Mouse (Mus musculus): Measurements from ENCODE around the gene F5. TPM values are rescaled to one million over a fixed set of nuclear protein-coding genes. Genes with fewer than 3 reads are reported as not detected.

F5 gene
- polyA plus RNA-seq, 1 experiment = 15.1 TPM

GRCm38 (mm10) chr1:164247442-164247841 is 95.8 kb downstream of the F5 start:
- H3K4me3 ChIP-seq (replicated peaks) = peak overlapping the region; percentile 98
- no peaks in the 10 kb centered on the region for H3K27me3 ChIP-seq (replicated peaks)
- peaks cover 40% of the 10 kb centered on the region for H3K4me1 ChIP-seq
- no peaks in the 10 kb centered on the region for H3K9me3 ChIP-seq
- TF ChIP-seq FLI1 (IDR thresholded peaks at IDR 0.05; ENCODE audit: low read length) = no peak
- no peak for TF ChIP-seq GATA1 (IDR thresholded peaks at IDR 0.05; ENCODE audit: borderline replicate concordance, low read length)
- H3K36me3 ChIP-seq (replicated peaks; ENCODE audit: low read length) = peaks cover 2% of the 10 kb centered on the region

GRCm38 (mm10) chr1:164247971-164248370 is 96.3 kb downstream of the F5 start:
- TF ChIP-seq GATA1 (IDR thresholded peaks at IDR 0.05; ENCODE audit: borderline replicate concordance, low read length) (no peak), FLI1 (IDR thresholded peaks at IDR 0.05; ENCODE audit: low read length) (no peak)
- H3K4me1 ChIP-seq = peaks cover 45% of the 10 kb centered on the region
- H3K9me3 ChIP-seq = no peaks in the 10 kb centered on the region
- no peaks in the 10 kb centered on the region for H3K27me3 ChIP-seq (replicated peaks)
- peak overlapping the region; percentile 98 for H3K4me3 ChIP-seq (replicated peaks)
- H3K36me3 ChIP-seq (replicated peaks; ENCODE audit: low read length) = peaks cover 2% of the 10 kb centered on the region

GRCm38 (mm10) chr1:164248465-164249331 is 97.1 kb downstream of the F5 start, which contains the start of gene Slc19a2:
Slc19a2 (plus strand) TSS chr1:164249046.
- H3K9me3 ChIP-seq = no peaks in the 10 kb centered on the region
- no peak for TF ChIP-seq FLI1 (IDR thresholded peaks at IDR 0.05; ENCODE audit: low read length)
- no peak for TF ChIP-seq GATA1 (IDR thresholded peaks at IDR 0.05; ENCODE audit: borderline replicate concordance, low read length)
- peaks cover 5% of the 10 kb centered on the region for H3K36me3 ChIP-seq (replicated peaks; ENCODE audit: low read length)
- peaks cover 52% of the 10 kb centered on the region for H3K4me1 ChIP-seq
- H3K4me3 ChIP-seq (replicated peaks) = peak within 1 kb of the TSS; percentile 98
- H3K27me3 ChIP-seq (replicated peaks) = no peaks in the 10 kb centered on the region

- TF ChIP-seq GATA1 (IDR thresholded peaks at IDR 0.05; ENCODE audit: borderline replicate concordance, low read length) (no peak), FLI1 (IDR thresholded peaks at IDR 0.05; ENCODE audit: low read length) (no peak)
- H3K9me3 ChIP-seq = no peaks in the 10 kb centered on the region
- peak overlapping the region; percentile 98 for H3K4me3 ChIP-seq (replicated peaks)
- no peaks in the 10 kb centered on the region for H3K27me3 ChIP-seq (replicated peaks)
- H3K4me1 ChIP-seq = peaks cover 59% of the 10 kb centered on the region
- H3K36me3 ChIP-seq (replicated peaks; ENCODE audit: low read length) = peaks cover 11% of the 10 kb centered on the region
These were observed 97.7 kb downstream of the F5 start for GRCm38 (mm10) chr1:164249332-164249711.

- no peaks in the 10 kb centered on the region for H3K27me3 ChIP-seq (replicated peaks)
- no peaks in the 10 kb centered on the region for H3K9me3 ChIP-seq
- peaks cover 20% of the 10 kb centered on the region for H3K36me3 ChIP-seq (replicated peaks; ENCODE audit: low read length)
- H3K4me1 ChIP-seq = peaks cover 69% of the 10 kb centered on the region
- TF ChIP-seq FLI1 (IDR thresholded peaks at IDR 0.05; ENCODE audit: low read length) (no peak), GATA1 (IDR thresholded peaks at IDR 0.05; ENCODE audit: borderline replicate concordance, low read length) (no peak)
- peak overlapping the region; percentile 98 for H3K4me3 ChIP-seq (replicated peaks)
These were observed 98.9 kb downstream of the F5 start for GRCm38 (mm10) chr1:164250391-164251150.

GRCm38 (mm10) chr1:164251438-164251837 is 99.8 kb downstream of the F5 start:
- Histone ChIP-seq H3K4me1 (peaks cover 73% of the 10 kb centered on the region), H3K36me3 (replicated peaks; ENCODE audit: low read length) (peaks cover 26% of the 10 kb centered on the region), H3K4me3 (replicated peaks) (peak overlapping the region; percentile 98), H3K9me3 (no peaks in the 10 kb centered on the region), H3K27me3 (replicated peaks) (no peaks in the 10 kb centered on the region)
- TF ChIP-seq GATA1 (IDR thresholded peaks at IDR 0.05; ENCODE audit: borderline replicate concordance, low read length) = no peak
- no peak for TF ChIP-seq FLI1 (IDR thresholded peaks at IDR 0.05; ENCODE audit: low read length)

GRCm38 (mm10) chr1:164252551-164252950 is 100.9 kb downstream of the F5 start:
- no peak overlapping the region for H3K4me3 ChIP-seq (replicated peaks)
- peaks cover 37% of the 10 kb centered on the region for H3K36me3 ChIP-seq (replicated peaks; ENCODE audit: low read length)
- H3K9me3 ChIP-seq = no peaks in the 10 kb centered on the region
- H3K4me1 ChIP-seq = peaks cover 75% of the 10 kb centered on the region
- H3K27me3 ChIP-seq (replicated peaks) = no peaks in the 10 kb centered on the region
- TF ChIP-seq FLI1 (IDR thresholded peaks at IDR 0.05; ENCODE audit: low read length) (no peak), GATA1 (IDR thresholded peaks at IDR 0.05; ENCODE audit: borderline replicate concordance, low read length) (no peak)

GRCm38 (mm10) chr1:164254836-164255235 is 103.2 kb downstream of the F5 start:
- peaks cover 74% of the 10 kb centered on the region for H3K4me1 ChIP-seq

GRCm38 (mm10) chr1:164260171-164261028 is 108.8 kb downstream of the F5 start:
- H3K27me3 ChIP-seq (replicated peaks) = no peaks in the 10 kb centered on the region
- TF ChIP-seq FLI1 (IDR thresholded peaks at IDR 0.05; ENCODE audit: low read length) = no peak
- TF ChIP-seq GATA1 (IDR thresholded peaks at IDR 0.05; ENCODE audit: borderline replicate concordance, low read length) = no peak
- H3K9me3 ChIP-seq = no peaks in the 10 kb centered on the region
- H3K4me3 ChIP-seq (replicated peaks) = no peak overlapping the region
- H3K4me1 ChIP-seq = peaks cover 30% of the 10 kb centered on the region
- peaks cover 94% of the 10 kb centered on the region for H3K36me3 ChIP-seq (replicated peaks; ENCODE audit: low read length)

More at GRCm38 (mm10) chr1:164254836-164255235, 103.2 kb downstream of the F5 start:
- Histone ChIP-seq H3K27me3 (replicated peaks) (no peaks in the 10 kb centered on the region), H3K9me3 (no peaks in the 10 kb centered on the region), H3K36me3 (replicated peaks; ENCODE audit: low read length) (peaks cover 59% of the 10 kb centered on the region), H3K4me3 (replicated peaks) (no peak overlapping the region)
- TF ChIP-seq GATA1 (IDR thresholded peaks at IDR 0.05; ENCODE audit: borderline replicate concordance, low read length) (no peak), FLI1 (IDR thresholded peaks at IDR 0.05; ENCODE audit: low read length) (no peak)
